ENCODE assay signal across 9 mouse cellular contexts in genomic region chr16:35541117-35541641, GRCm38 (mm10). TPM values are rescaled to one million over a fixed set of nuclear protein-coding genes. Genes with fewer than 3 reads are reported as not detected.
DNase-seq lines count a peak whose midpoint lies in the region; ATAC-seq and TF ChIP-seq lines count a peak whose summit lies in the region.
"Had no signal": no experiment of that assay in that cellular context is flagged by ENCODE, and none has a peak within 500 bp of the region (broad histone marks: within the 10 kb centered on the region; RNA-seq: fewer than 3 reads in every experiment).

Sema5b (plus strand) TSS chr16:35541145.

- H3K36me3 ChIP-seq in limb, embryonic 12.5 days = no peaks in the 10 kb centered on the region
- no peaks in the 10 kb centered on the region for H3K36me3 ChIP-seq in neural tube, embryonic 11.5 days (ENCODE audit: control insufficient read depth, insufficient read depth, low read length)

- peaks cover 87% of the 10 kb centered on the region for H3K27me3 ChIP-seq in limb, embryonic 12.5 days
- peaks cover 5% of the 10 kb centered on the region; the same call in 1 of the 2 replicates for H3K27me3 ChIP-seq in neural tube, embryonic 11.5 days (ENCODE audit: control insufficient read depth, insufficient read depth, low read length)

- no peak for TF ChIP-seq POLR2A in cortical plate, adult 2 months (IDR thresholded peaks at IDR 0.05; ENCODE audit: extremely low read depth, insufficient read depth, low read length)

- H3K4me3 ChIP-seq in cortical plate, adult 2 months (ENCODE audit: insufficient read depth, low read length) = peak within 1 kb of the TSS; percentile 21
- H3K4me3 ChIP-seq in limb, embryonic 12.5 days (replicated peaks) = peak within 1 kb of the TSS; percentile 60
- peak within 1 kb of the TSS; percentile 65 for H3K4me3 ChIP-seq in neural tube, embryonic 11.5 days (ENCODE audit: low read depth, low read length)

- peak within 1 kb of the TSS; percentile 99 for H3K4me2 ChIP-seq in limb, embryonic 12.5 days
- peak within 1 kb of the TSS; percentile 82 for H3K4me2 ChIP-seq in neural tube, embryonic 11.5 days (ENCODE audit: low read depth)

- 1% methylated on average over 51 of the region's 54 CpGs for WGBS in limb, embryonic 12.5 days
- 1% methylated on average over 40 of the region's 54 CpGs for WGBS in neural tube, embryonic 11.5 days

- peak; percentile 55 for DNase-seq in gastrocnemius, postnatal 10 days
- DNase-seq in gastrocnemius, adult 18-20 months (ENCODE audit: low spot score) = no peak
- peak; percentile 20 for DNase-seq in gastrocnemius, postnatal 25 days
- DNase-seq in kidney, adult 8-10 months = peak; percentile 12 to 35
- peak; percentile 91 for DNase-seq in neural tube, embryonic 11.5 days (ENCODE audit: low spot score)
- DNase-seq in thymus, postnatal 25 days = no peak

- no peaks in the 10 kb centered on the region for H3K9me3 ChIP-seq in limb, embryonic 12.5 days
- H3K9me3 ChIP-seq in neural tube, embryonic 11.5 days (ENCODE audit: control insufficient read depth, low read length) = no peaks in the 10 kb centered on the region

- peak; percentile 74 for ATAC-seq in limb, embryonic 12.5 days (ENCODE audit: insufficient number of reproducible peaks, insufficient read depth, low FRiP score, low TSS enrichment, low read depth)
- ATAC-seq in neural tube, embryonic 11.5 days (ENCODE audit: insufficient read depth, low FRiP score, low TSS enrichment) = peak; percentile 78

- peak within 1 kb of the TSS; percentile 69 for H3K9ac ChIP-seq in limb, embryonic 12.5 days (replicated peaks)
- H3K9ac ChIP-seq in neural tube, embryonic 11.5 days (ENCODE audit: low read length) = peak within 1 kb of the TSS; percentile 91

- peaks cover 2% of the 10 kb centered on the region for H3K4me1 ChIP-seq in cortical plate, adult 2 months (ENCODE audit: control insufficient read depth, insufficient read depth, low read length)
- H3K4me1 ChIP-seq in limb, embryonic 12.5 days (replicated peaks) = peaks cover 14% of the 10 kb centered on the region
- peaks cover 7% of the 10 kb centered on the region for H3K4me1 ChIP-seq in neural tube, embryonic 11.5 days (ENCODE audit: control insufficient read depth, insufficient read depth, low read length)

- peak within 1 kb of the TSS; percentile 30; the same call in 1 of the 2 replicates for H3K27ac ChIP-seq in cortical plate, adult 2 months (ENCODE audit: insufficient read depth, low read length)
- H3K27ac ChIP-seq in limb, embryonic 12.5 days = no peak within 1 kb of the TSS
- H3K27ac ChIP-seq in neural tube, embryonic 11.5 days (ENCODE audit: low read depth, low read length) = peak within 1 kb of the TSS; percentile 85

- no peak for TF ChIP-seq CTCF in cortical plate, adult 2 months (IDR thresholded peaks at IDR 0.05; ENCODE audit: extremely low read depth, insufficient read depth, low read length)

RNA-seq across cellular contexts. Expression of gene Sema5b, which starts in this region (rescaled TPM):
- total RNA-seq in gastrocnemius, postnatal 10 days (2021) = 1 to 10 TPM; 1.9 to 4.1 TPM
- total RNA-seq in gastrocnemius, adult 18-20 months (2021) = under 1 TPM; 0.23 to 0.24 TPM
- polyA plus RNA-seq in cortical plate, adult 2 months (2012; rRNA removed) = 18.4 and 19.0 TPM in 2 replicates
- under 1 TPM; 0.20 to 0.35 TPM for total RNA-seq in gastrocnemius, postnatal 25 days (2021)
- polyA plus RNA-seq in limb, embryonic 12.5 days (2016; fragmentation: Nextera tagmentation; extraction: Ambion mirVana) = 9.4 and 10.0 TPM in 2 replicates
- 28.1 and 28.9 TPM in 2 replicates for polyA plus RNA-seq in neural tube, embryonic 11.5 days (2014; fragmentation: Nextera tagmentation; extraction: Ambion mirVana)
- total RNA-seq: hematopoietic stem cell, adult 5-6 weeks had no signal

Comparison
In these comparisons a context has a peak if more than half of its experiments do, and no peak if none do; other contexts are left out.
1. DNase-seq: peak in gastrocnemius, postnatal 10 days (single experiment), kidney, adult 8-10 months (2 of 2) and neural tube, embryonic 11.5 days (single experiment); none in gastrocnemius, adult 18-20 months (single experiment) and thymus, postnatal 25 days (single experiment).
2. Peak in DNase-seq in gastrocnemius, postnatal 25 days; RNA of the gene not detected or under 1 TPM.
3. Peak in every context shown above with its lines, with median percentiles within 50 percentile points of each other: H3K4me3 ChIP-seq.